12 mouse cellular contexts compared by ENCODE assay signal in genomic region chr5:127319096-127319779, GRCm38 (mm10).
DNase-seq lines count a peak whose midpoint lies in the region; ATAC-seq and TF ChIP-seq lines count a peak whose summit lies in the region.
"Had no signal": no experiment of that assay in that cellular context is flagged by ENCODE, and none has a peak within 500 bp of the region (broad histone marks: within the 10 kb centered on the region; RNA-seq: fewer than 3 reads in every experiment).

No protein-coding gene starts in this region.

- no peak for DNase-seq in heart, adult 9 months (ENCODE audit: low spot score in 2 of 2)
- DNase-seq in adrenal gland, postnatal 36 days, result peak; percentile 22 to 23
- no peak for DNase-seq in thymus, adult 2 months
- DNase-seq in frontal cortex, postnatal 25 days (ENCODE audit: low spot score in 2 of 2), result no peak
- DNase-seq: kidney, postnatal 14 days; right cerebral cortex, postnatal 4 days had no signal

- no peak for TF ChIP-seq POLR2A in thymus, adult 2 months (IDR thresholded peaks at IDR 0.05; ENCODE audit: control insufficient read depth, extremely low read depth, insufficient read depth, low read length, poor library complexity)

- H3K9me3 ChIP-seq in heart, embryonic 11.5 days (replicated peaks; ENCODE audit: control insufficient read depth, low read length), result no peaks in the 10 kb centered on the region
- H3K9me3 ChIP-seq in embryonic facial prominence, embryonic 12.5 days, result no peaks in the 10 kb centered on the region
- H3K9me3 ChIP-seq in lung, embryonic 16.5 days (ENCODE audit: control insufficient read depth, low read length), result no peaks in the 10 kb centered on the region
- H3K9me3 ChIP-seq in kidney, embryonic 15.5 days (replicated peaks), result no peaks in the 10 kb centered on the region

- 26% methylated on average over 12 of the region's 12 CpGs for WGBS in heart, embryonic 11.5 days (ENCODE audit: insufficient replicate concordance)
- WGBS in embryonic facial prominence, embryonic 12.5 days, result 11% methylated on average over 12 of the region's 12 CpGs
- WGBS in lung, embryonic 16.5 days, result 34% methylated on average over 12 of the region's 12 CpGs
- WGBS in thymus, adult 2 months, result 83% methylated on average over 12 of the region's 12 CpGs
- 21% methylated on average over 12 of the region's 12 CpGs for whole genome bisulfite sequencing in kidney, embryonic 15.5 days

- ATAC-seq in heart, embryonic 11.5 days (replicated peaks; ENCODE audit: insufficient number of reproducible peaks, low FRiP score, low TSS enrichment), result peak; percentile 15; the same call in 1 of the 2 replicates
- ATAC-seq in embryonic facial prominence, embryonic 12.5 days (ENCODE audit: insufficient number of reproducible peaks, insufficient read depth, low FRiP score, low TSS enrichment), result peak; percentile 44; the same call in 1 of the 2 replicates
- ATAC-seq in lung, embryonic 16.5 days (ENCODE audit: low read depth), result peak; percentile 80
- ATAC-seq in kidney, embryonic 15.5 days (replicated peaks; ENCODE audit: low FRiP score), result no peak
- ATAC-seq: CD4-positive, CD25-positive, alpha-beta regulatory T cell, adult 4 months had no signal

- peak overlapping the region; percentile 42; the same call in 1 of the 2 replicates for H3K27ac ChIP-seq in heart, embryonic 11.5 days (ENCODE audit: low read depth, low read length)
- H3K27ac ChIP-seq in embryonic facial prominence, embryonic 12.5 days, result peak overlapping the region; percentile 85
- H3K27ac ChIP-seq in lung, embryonic 16.5 days (ENCODE audit: low read length), result peak overlapping the region; percentile 60
- H3K27ac ChIP-seq in thymus, adult 2 months (ENCODE audit: control insufficient read depth, insufficient read depth, low read length), result no peak overlapping the region
- no peak overlapping the region for H3K27ac ChIP-seq in kidney, embryonic 15.5 days

- no peak overlapping the region for H3K9ac ChIP-seq in heart, embryonic 11.5 days (ENCODE audit: low read depth, low read length)
- H3K9ac ChIP-seq in embryonic facial prominence, embryonic 12.5 days, result no peak overlapping the region
- no peak overlapping the region for H3K9ac ChIP-seq in lung, embryonic 16.5 days (ENCODE audit: low read length)
- H3K9ac ChIP-seq in kidney, embryonic 15.5 days, result no peak overlapping the region

- H3K4me2 ChIP-seq in heart, embryonic 11.5 days, result no peak overlapping the region
- peak overlapping the region; percentile 29; the same call in 1 of the 2 replicates for H3K4me2 ChIP-seq in embryonic facial prominence, embryonic 12.5 days (replicated peaks)
- no peak overlapping the region for H3K4me2 ChIP-seq in lung, embryonic 16.5 days (ENCODE audit: low read depth, low read length)
- no peak overlapping the region for H3K4me2 ChIP-seq in kidney, embryonic 15.5 days

- H3K4me1 ChIP-seq in heart, embryonic 11.5 days (ENCODE audit: control insufficient read depth, insufficient read depth, low read length), result peaks cover 14% of the 10 kb centered on the region
- peaks cover 55% of the 10 kb centered on the region for H3K4me1 ChIP-seq in embryonic facial prominence, embryonic 12.5 days
- H3K4me1 ChIP-seq in lung, embryonic 16.5 days (replicated peaks; ENCODE audit: control insufficient read depth, insufficient read depth, low read length), result peaks cover 38% of the 10 kb centered on the region
- no peaks in the 10 kb centered on the region for H3K4me1 ChIP-seq in thymus, adult 2 months (replicated peaks; ENCODE audit: control insufficient read depth, insufficient read depth, low read length)
- peaks cover 24% of the 10 kb centered on the region for H3K4me1 ChIP-seq in kidney, embryonic 15.5 days
- H3K4me1 ChIP-seq: megakaryocyte, embryonic 14.5 days had no signal

- H3K27me3 ChIP-seq in heart, embryonic 11.5 days (ENCODE audit: control insufficient read depth, insufficient read depth, low read length), result no peaks in the 10 kb centered on the region
- no peaks in the 10 kb centered on the region for H3K27me3 ChIP-seq in embryonic facial prominence, embryonic 12.5 days
- H3K27me3 ChIP-seq in lung, embryonic 16.5 days (ENCODE audit: control insufficient read depth, insufficient read depth, low read depth, low read length), result no peaks in the 10 kb centered on the region
- no peaks in the 10 kb centered on the region for H3K27me3 ChIP-seq in thymus, adult 2 months (ENCODE audit: control insufficient read depth, insufficient read depth, low read length)
- H3K27me3 ChIP-seq in kidney, embryonic 15.5 days, result no peaks in the 10 kb centered on the region
- H3K27me3 ChIP-seq: megakaryocyte, embryonic 14.5 days had no signal

- no peak for TF ChIP-seq CTCF in thymus, adult 2 months (IDR thresholded peaks at IDR 0.05; ENCODE audit: borderline replicate concordance, control insufficient read depth, extremely low read depth, insufficient read depth, low read length, poor library complexity)

- no peak overlapping the region for H3K4me3 ChIP-seq in heart, embryonic 11.5 days (ENCODE audit: low read depth, low read length)
- H3K4me3 ChIP-seq in embryonic facial prominence, embryonic 12.5 days, result no peak overlapping the region
- H3K4me3 ChIP-seq in lung, embryonic 16.5 days (ENCODE audit: low read length), result no peak overlapping the region
- H3K4me3 ChIP-seq in thymus, adult 2 months (ENCODE audit: control insufficient read depth, insufficient read depth, low read length), result no peak overlapping the region
- no peak overlapping the region for H3K4me3 ChIP-seq in kidney, embryonic 15.5 days (replicated peaks)
- H3K4me3 ChIP-seq: megakaryocyte, embryonic 14.5 days had no signal

- no peaks in the 10 kb centered on the region for H3K36me3 ChIP-seq in heart, embryonic 11.5 days (ENCODE audit: control insufficient read depth, insufficient read depth, low read length)
- H3K36me3 ChIP-seq in embryonic facial prominence, embryonic 12.5 days, result no peaks in the 10 kb centered on the region
- no peaks in the 10 kb centered on the region for H3K36me3 ChIP-seq in lung, embryonic 16.5 days (ENCODE audit: control insufficient read depth, insufficient read depth, low read length)
- H3K36me3 ChIP-seq in thymus, adult 2 months (ENCODE audit: control insufficient read depth, insufficient read depth, low read length), result no peaks in the 10 kb centered on the region
- no peaks in the 10 kb centered on the region for H3K36me3 ChIP-seq in kidney, embryonic 15.5 days

Comparison
In these comparisons a context has a peak if more than half of its experiments do, and no peak if none do; other contexts are left out.
1. H3K27ac ChIP-seq: peak in heart, embryonic 11.5 days (single experiment), embryonic facial prominence, embryonic 12.5 days (single experiment) and lung, embryonic 16.5 days (single experiment); none in thymus, adult 2 months (single experiment) and kidney, embryonic 15.5 days (single experiment).
2. DNase-seq: peak in adrenal gland, postnatal 36 days (2 of 2); none in heart, adult 9 months (0 of 2), thymus, adult 2 months (single experiment) and frontal cortex, postnatal 25 days (0 of 2).